Mouse (Mus musculus): ENCODE measurements around the gene Fhl4.

Fhl4 gene

DNA sequence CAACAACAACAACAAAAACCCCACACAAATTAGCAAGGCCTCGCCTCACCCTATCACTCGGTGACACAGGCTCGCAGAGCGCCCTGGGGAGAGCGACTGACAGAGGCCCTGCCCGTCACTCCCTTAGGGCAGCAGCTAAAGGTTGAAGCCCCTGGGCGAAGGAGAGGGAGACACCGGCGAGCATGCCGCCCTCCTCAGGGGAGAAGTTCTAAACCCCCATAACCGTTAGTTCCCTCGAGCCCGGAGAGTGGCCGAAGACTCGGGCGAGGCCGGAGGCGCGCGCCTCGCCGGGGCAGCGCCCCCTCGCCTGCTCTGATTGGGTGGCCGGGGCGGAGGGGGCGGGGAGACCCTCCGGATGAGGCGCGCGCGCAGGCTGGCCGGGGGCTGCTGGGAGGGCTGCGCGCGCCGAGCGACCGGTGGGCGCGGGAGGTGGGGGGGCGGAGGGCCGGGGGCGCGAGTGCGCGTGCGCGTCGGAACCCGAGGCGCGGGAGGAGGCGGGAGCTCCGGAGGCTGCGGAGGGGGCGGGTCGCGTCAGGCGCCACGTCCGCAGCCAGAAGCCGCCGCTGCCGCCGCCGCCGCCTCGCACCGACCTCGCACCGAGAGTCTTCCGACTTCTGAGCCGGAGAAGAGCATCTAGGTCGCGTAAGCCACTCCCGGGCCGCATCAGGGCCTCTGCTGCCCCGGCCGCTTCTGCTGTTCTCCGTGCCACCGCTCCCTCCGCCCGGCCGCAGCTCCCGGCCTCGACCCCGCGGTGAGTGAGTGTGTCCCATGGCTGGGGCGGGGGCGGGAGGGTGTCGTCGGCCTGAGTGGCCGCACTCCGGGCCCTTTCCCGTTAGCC, at the start of gene Fhl4, which contains the start of gene Tmem263:
TSS of gene Fhl4 (minus strand) at position 249 of the 838 bp plus-strand sequence.
TSS of gene Tmem263 (plus strand) at position 381 of the 838 bp plus-strand sequence.
- DNase-seq (ENCODE audit: low read depth): peak; percentile 98

DNA sequence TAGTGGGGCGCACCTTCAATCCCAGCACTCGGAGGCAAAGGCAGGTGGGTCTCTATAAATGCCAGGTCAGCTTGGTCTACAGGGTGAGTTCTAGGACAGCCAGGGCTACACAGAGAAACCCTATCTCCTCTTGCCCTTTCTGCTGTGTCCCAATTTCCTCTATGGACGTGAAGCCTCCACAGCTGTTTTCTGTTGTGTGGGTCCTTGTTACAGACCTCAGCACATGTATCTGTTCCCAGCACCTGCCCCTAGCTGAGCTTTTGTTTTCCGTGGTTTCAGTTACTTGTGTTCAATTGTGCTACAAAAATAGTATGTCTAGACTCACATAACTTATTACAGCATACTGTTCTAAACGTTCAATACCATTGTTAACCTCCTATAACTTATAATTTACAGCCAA, 46.9 kb upstream of the Fhl4 start:
- no peak for DNase-seq (ENCODE audit: low read depth)

DNA sequence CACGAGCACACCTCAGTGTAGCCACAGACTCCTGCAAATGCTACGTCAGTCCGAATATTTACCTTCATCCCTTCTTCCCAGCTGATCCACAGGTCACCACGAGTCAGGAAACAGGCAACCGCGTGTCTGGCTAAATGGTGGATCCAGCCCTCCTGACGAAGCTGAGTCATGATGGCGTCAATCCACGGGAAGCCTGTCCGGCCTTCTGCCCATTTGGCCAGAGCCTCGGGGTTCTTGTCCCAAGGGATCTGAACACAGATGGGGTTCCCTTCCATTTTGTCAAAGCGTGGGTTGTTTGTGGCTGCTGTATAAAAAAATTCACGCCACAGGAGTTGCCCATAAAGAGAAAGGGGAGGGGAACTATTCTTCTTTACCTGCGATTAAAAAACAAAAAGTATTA, 44.0 kb upstream of the Fhl4 start:
- no peak for DNase-seq (ENCODE audit: low read depth)

- no peak for DNase-seq (ENCODE audit: low read depth)
Measured at GRCm38 (mm10) chr10:85141465-85141864, 39.2 kb upstream of the Fhl4 start.

DNA sequence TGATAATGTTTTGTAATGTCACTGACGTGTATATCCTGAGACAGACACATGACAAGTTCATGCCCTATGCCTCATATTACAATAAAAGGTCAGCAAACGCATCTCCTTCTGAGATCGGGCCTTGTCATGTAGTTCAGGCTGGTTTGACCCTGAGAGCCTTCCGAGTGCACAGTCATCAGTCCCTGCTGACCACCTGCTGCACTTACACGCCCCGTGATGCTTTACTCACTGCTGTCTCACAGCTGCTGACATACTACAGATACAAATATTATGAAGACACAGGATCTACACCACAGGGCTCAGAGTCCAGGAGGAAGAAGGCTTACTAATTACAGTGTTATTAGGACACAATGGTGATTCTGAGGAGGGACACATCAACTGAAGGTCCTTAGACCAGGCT, 34.3 kb upstream of the Fhl4 start:
- no peak for DNase-seq (ENCODE audit: low read depth)

- DNase-seq (ENCODE audit: low read depth): peak; percentile 43
Measured at GRCm38 (mm10) chr10:85128453-85128852, 26.2 kb upstream of the Fhl4 start.

GRCm38 (mm10) chr10:85127395-85128287, 25.3 kb upstream of the Fhl4 start, which contains the start of gene Mterf2:
Mterf2 (minus strand) TSS chr10:85128027.
- peak; percentile 97 for DNase-seq (ENCODE audit: low read depth)

DNA sequence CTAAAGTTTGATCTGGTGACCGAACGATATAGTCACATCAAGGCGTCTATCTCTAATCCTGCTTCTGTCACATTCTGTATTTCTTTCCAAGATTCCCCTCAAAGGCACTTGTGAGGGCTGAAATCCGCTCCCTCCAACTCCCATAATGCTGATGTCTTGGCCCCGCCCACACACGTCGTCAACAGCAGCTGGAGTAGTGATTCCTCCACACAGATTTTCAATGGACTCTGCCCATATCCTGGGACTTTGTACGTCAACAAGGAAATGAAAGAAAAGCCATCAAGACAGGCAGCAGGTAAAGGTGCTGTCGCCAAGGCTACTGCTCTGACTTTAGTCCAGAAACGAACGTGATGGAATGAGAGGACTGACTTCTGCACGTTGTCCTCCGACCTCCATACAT, 22.9 kb upstream of the Fhl4 start:
- DNase-seq (ENCODE audit: low read depth): no peak

- no peak for DNase-seq (ENCODE audit: low read depth)
Measured at GRCm38 (mm10) chr10:85114409-85114808, 12.1 kb upstream of the Fhl4 start.

- peak; percentile 79 for DNase-seq (ENCODE audit: low read depth)
Measured at GRCm38 (mm10) chr10:85103085-85103885, 990 bp upstream of the Fhl4 start.

DNA sequence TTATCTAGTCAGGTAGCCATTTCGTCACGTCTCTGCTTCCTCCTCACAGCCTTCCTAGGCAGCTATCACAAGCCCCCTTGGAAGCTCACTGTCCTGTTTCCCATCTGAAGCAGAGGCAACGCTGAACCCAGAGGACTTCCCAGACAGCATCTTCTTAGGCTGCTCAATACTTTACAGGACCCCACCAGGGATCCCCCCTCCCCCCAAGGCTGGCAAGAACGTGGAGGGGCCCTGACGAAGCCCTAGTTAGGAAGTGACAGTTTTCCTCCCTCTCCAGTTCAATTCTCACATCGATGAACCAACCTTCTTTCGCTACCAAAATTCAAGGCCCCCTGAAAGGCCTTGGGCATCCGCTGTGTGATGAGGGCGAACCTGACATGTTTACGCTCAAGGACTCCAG, 454 bp downstream of the Fhl4 start:
- DNase-seq (ENCODE audit: low read depth): no peak

DNA sequence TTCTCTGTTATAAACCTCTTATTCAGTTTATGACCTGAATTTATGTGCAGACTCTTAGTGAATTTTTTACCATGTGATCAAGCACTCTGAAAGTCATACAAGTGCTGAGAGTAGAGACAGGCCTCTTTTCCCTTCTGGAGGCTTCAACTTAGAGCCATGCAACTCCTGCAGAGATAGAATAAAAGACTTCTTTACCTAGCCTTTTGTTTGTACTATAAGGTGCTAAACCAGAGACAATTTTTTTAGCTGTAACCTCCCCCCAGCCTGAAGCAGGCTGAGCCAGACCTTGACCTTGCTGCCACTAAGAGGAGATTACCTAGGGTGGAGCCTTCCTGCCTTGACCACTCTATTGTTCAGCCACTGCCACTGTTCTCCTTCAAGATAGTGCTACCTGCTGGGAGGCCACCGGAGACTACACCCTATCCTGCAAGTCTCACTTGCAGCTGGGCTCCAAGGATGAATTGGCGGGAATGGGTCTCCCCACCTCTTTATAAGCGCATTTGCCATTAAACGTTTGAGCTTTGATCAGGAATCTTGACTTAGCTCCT, 30.6 kb downstream of the Fhl4 start:
- no peak for DNase-seq (ENCODE audit: low read depth)

DNA sequence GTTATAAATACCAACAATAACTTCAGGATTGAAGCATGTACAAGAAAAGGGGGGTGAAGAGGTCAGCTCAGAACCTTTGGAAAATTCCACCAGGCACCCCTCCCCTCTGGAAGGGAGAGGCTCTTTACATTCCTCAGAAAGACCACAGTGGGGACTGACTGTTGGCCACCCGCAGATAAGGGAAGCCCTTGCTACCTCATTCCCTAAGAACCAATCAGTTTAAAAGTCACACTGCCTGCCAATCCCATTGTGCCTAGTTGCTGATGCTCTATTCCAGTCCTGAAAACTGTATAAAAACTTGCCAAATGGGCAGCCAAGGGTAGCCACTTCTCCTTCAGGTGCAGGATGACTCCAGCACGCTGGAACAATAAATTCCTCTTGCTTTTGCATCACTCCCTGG, 47.4 kb downstream of the Fhl4 start:
- no peak for DNase-seq (ENCODE audit: low read depth)

GRCm38 (mm10) chr10:85052451-85052850, 49.8 kb downstream of the Fhl4 start:
- no peak for DNase-seq (ENCODE audit: low read depth)

GRCm38 (mm10) chr10:85050668-85051208, 51.6 kb downstream of the Fhl4 start:
- DNase-seq (ENCODE audit: low read depth): no peak

- no peak for DNase-seq (ENCODE audit: low read depth)
Measured at GRCm38 (mm10) chr10:85048008-85048407, 54.3 kb downstream of the Fhl4 start.

DNA sequence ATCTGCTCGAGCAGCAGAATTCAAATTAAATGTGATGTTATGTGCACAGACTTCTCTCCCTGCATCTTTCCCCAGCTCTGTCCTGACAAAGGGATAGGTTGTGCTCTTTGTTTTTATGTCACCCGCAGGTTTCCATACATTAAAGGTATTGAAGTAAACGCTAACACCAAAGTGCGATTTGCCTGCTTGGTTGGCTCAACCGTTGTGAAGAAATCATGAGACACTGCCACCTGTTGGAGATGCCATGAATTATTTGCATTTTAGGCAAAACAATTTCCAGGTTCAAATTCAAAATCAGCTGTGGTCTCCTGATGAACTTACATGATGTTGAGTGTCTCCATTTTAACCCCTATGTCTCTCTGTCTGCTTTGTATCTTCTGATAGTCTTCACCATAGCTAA, 55.7 kb downstream of the Fhl4 start:
- DNase-seq (ENCODE audit: low read depth): peak; percentile 60
